Mouse (Mus musculus): ENCODE measurements around the gene Tle3. TPM values are rescaled to one million over a fixed set of nuclear protein-coding genes. Genes with fewer than 3 reads are reported as not detected.

Gene Tle3
- polyA plus RNA-seq, 1 experiment from 2014 or later: 18.7 TPM

DNA sequence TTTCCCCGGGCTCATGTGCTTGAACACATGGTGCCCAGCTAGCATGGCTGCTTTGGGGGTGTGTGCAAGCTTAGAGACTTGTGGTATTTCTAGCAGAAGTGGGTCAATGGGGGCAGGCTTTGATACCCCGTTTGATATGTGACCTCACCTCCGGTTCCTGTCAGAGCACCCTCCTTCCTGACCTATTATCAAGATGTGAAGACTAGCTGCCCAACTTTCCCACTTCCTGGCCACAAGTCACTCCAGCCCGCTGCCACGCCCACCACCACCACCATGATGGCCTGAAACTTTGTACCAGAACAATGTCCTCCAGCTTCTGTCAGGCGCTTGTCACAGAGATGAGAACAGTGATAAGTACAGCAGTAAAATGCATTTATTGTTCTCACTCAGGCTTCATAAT, 54.9 kb downstream of the Tle3 start:
- WGBS: 94% methylated on average over 6 of the region's 6 CpGs
- no peak for ATAC-seq (ENCODE audit: low read depth)
- peaks cover 2% of the 10 kb centered on the region; the same call in 1 of the 2 replicates for H3K27me3 ChIP-seq (ENCODE audit: control insufficient read depth, insufficient read depth, low read length)
- H3K27ac ChIP-seq (ENCODE audit: low read depth, low read length): no peak overlapping the region
- no peak overlapping the region for H3K4me3 ChIP-seq (ENCODE audit: low read depth, low read length)
- no peaks in the 10 kb centered on the region for H3K36me3 ChIP-seq (ENCODE audit: control insufficient read depth, insufficient read depth, low read length)
- no peaks in the 10 kb centered on the region for H3K9me3 ChIP-seq (ENCODE audit: control insufficient read depth, low read length)
- no peak overlapping the region for H3K4me2 ChIP-seq (ENCODE audit: low read depth, low read length)
- no peaks in the 10 kb centered on the region for H3K4me1 ChIP-seq (ENCODE audit: control insufficient read depth, insufficient read depth, low read length)
- H3K9ac ChIP-seq (replicated peaks; ENCODE audit: low read depth, low read length): no peak overlapping the region

DNA sequence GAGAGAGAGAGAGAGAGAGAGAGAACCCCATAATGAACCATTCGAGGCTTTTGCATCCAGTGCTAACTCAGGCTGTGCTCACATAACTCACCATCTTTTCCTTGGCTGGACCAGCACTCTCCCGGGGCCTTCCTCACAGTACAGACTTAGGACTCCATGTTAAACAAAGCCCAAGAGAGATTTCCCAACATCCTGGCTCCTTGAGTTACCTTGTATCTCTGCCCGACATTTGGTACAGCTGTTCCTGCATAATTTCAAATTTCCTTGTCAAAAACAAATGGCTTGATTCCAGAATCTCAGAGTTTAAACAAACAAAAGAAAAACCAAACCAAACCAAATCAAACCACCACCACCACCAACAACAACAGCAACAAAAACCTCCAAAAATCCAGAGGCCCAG, 55.7 kb downstream of the Tle3 start:
- 79% methylated on average over 3 of the region's 3 CpGs for WGBS
- no peak for ATAC-seq (ENCODE audit: low read depth)

DNA sequence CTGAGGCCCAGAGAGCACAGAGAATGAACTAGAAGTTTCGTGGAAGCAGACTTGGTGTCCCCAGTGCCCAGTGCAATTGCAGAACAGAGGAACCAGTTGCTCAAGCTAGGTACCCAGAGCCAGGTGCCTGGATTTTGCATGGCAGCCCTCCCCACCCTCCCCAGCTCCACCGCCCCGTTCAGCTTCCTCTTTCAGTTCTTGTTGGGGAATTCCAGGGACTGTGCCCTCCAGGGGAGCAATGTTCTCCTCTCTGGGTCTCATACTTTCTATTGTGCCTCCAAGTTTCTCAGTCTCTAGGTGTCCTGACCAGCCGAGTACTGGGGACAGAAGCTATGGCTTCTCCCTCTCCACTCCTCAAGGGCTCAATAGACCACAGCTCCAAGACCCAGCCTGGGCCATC, 59.7 kb downstream of the Tle3 start:
- Histone ChIP-seq H3K4me3 (ENCODE audit: low read depth, low read length) (no peak overlapping the region), H3K4me2 (ENCODE audit: low read depth, low read length) (no peak overlapping the region), H3K9ac (replicated peaks; ENCODE audit: low read depth, low read length) (no peak overlapping the region), H3K4me1 (ENCODE audit: control insufficient read depth, insufficient read depth, low read length) (peaks cover 8% of the 10 kb centered on the region; the same call in 1 of the 2 replicates), H3K27me3 (ENCODE audit: control insufficient read depth, insufficient read depth, low read length) (peaks cover 3% of the 10 kb centered on the region; the same call in 1 of the 2 replicates), H3K9me3 (ENCODE audit: control insufficient read depth, low read length) (no peaks in the 10 kb centered on the region), H3K27ac (ENCODE audit: low read depth, low read length) (no peak overlapping the region), H3K36me3 (ENCODE audit: control insufficient read depth, insufficient read depth, low read length) (no peaks in the 10 kb centered on the region)
- 92% methylated on average over 4 of the region's 4 CpGs for WGBS
- ATAC-seq (ENCODE audit: low read depth): no peak

More for the DNA sequence above, 55.7 kb downstream of the Tle3 start:
- H3K9me3 ChIP-seq (ENCODE audit: control insufficient read depth, low read length): no peaks in the 10 kb centered on the region
- no peak overlapping the region for H3K9ac ChIP-seq (replicated peaks; ENCODE audit: low read depth, low read length)
- H3K4me1 ChIP-seq (ENCODE audit: control insufficient read depth, insufficient read depth, low read length): no peaks in the 10 kb centered on the region
- H3K4me2 ChIP-seq (ENCODE audit: low read depth, low read length): no peak overlapping the region
- H3K4me3 ChIP-seq (ENCODE audit: low read depth, low read length): no peak overlapping the region
- no peak overlapping the region for H3K27ac ChIP-seq (ENCODE audit: low read depth, low read length)
- H3K27me3 ChIP-seq (ENCODE audit: control insufficient read depth, insufficient read depth, low read length): peaks cover 3% of the 10 kb centered on the region; the same call in 1 of the 2 replicates
- H3K36me3 ChIP-seq (ENCODE audit: control insufficient read depth, insufficient read depth, low read length): no peaks in the 10 kb centered on the region

DNA sequence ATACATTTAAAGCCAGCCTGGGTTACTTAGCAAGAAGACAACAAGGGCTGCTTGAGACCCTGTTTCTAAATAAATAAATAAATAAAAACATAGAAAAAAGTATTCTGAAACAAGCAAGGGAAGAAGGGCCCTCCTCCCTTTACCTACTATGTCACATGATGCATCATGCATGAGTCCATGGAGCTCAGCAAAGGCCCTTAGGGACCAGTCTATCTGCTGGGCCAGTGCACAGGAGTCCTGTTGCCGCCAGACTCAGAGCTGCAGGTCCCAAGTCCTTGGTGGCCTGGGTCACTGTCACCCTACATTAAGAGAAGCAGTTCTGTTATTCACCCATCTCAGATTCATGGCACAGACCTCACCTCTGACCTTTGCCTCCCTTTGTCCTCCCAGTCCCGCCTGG, 61.0 kb downstream of the Tle3 start:
- no peak for ATAC-seq (ENCODE audit: low read depth)
- no peaks in the 10 kb centered on the region for H3K36me3 ChIP-seq (ENCODE audit: control insufficient read depth, insufficient read depth, low read length)
- H3K4me3 ChIP-seq (ENCODE audit: low read depth, low read length): no peak overlapping the region
- no peak overlapping the region for H3K9ac ChIP-seq (replicated peaks; ENCODE audit: low read depth, low read length)
- no peak overlapping the region for H3K27ac ChIP-seq (ENCODE audit: low read depth, low read length)
- H3K9me3 ChIP-seq (ENCODE audit: control insufficient read depth, low read length): no peaks in the 10 kb centered on the region
- peaks cover 3% of the 10 kb centered on the region; the same call in 1 of the 2 replicates for H3K27me3 ChIP-seq (ENCODE audit: control insufficient read depth, insufficient read depth, low read length)
- no peak overlapping the region for H3K4me2 ChIP-seq (ENCODE audit: low read depth, low read length)
- WGBS: 50% methylated on average over 2 of the region's 2 CpGs
- peaks cover 8% of the 10 kb centered on the region; the same call in 1 of the 2 replicates for H3K4me1 ChIP-seq (ENCODE audit: control insufficient read depth, insufficient read depth, low read length)

DNA sequence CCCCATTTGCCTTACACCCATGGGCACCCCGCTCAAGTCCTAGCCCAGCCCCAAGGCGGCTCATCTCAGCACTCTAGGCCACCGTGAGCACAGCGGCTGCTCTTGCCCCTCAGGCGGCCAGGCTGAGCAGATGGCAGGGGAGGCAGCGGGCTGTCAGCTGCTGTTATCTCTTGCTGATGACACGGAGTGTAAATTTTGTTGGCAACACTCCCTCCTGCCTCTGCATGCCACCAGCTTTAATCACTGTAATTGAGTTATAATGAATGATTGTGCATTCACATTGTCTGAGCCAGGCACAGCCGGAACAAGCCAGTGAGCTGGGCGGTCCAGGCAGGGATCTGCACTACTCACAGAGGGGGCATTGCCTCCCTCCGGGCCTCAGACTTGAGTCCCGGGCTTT, 61.9 kb downstream of the Tle3 start:
- no peak overlapping the region for H3K27ac ChIP-seq (ENCODE audit: low read depth, low read length)

DNA sequence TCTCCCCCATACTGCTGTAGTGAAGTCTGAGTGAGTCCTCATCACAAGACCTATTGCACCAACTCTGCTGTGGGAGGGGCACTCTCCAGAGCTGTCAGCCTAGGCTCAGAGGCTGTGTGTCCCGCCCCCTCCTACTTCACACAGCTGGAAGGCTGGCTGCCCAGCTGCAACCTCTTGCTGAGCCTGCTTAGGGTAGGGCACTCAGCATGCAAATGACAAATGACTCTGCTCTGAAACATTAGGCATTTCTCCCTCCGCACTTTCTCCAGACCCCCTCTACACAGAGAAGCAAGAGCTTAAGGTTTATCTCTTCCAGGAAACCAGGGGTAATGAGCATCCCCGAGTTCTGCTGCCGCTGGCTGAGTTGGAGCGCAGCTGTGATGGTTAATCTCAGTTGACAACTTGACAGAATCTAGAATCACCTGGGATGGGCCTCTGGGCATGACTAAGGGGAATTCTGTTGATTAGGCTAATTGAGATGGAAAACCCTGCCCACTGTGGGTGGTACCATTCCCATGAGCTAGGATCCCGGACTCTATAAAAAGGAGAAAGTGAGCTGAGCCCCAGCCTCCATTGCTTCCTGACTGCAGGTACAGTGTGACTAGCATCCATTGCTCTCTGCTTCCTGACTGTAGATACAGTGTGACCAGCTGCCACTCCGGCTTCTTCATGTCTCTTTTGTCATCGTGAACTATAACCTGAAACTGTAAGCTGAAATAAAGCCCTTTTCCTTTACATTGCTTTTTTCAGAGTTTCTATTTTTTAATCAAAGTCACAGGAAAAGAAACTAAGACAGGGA, 63.2 kb downstream of the Tle3 start:
- H3K9ac ChIP-seq (replicated peaks; ENCODE audit: low read depth, low read length): no peak overlapping the region
- no peak overlapping the region for H3K4me2 ChIP-seq (ENCODE audit: low read depth, low read length)
- H3K4me1 ChIP-seq (ENCODE audit: control insufficient read depth, insufficient read depth, low read length): peaks cover 8% of the 10 kb centered on the region; the same call in 1 of the 2 replicates
- no peaks in the 10 kb centered on the region for H3K36me3 ChIP-seq (ENCODE audit: control insufficient read depth, insufficient read depth, low read length)
- peaks cover 7% of the 10 kb centered on the region; the same call in 1 of the 2 replicates for H3K27me3 ChIP-seq (ENCODE audit: control insufficient read depth, insufficient read depth, low read length)
- H3K4me3 ChIP-seq (ENCODE audit: low read depth, low read length): no peak overlapping the region
- H3K9me3 ChIP-seq (ENCODE audit: control insufficient read depth, low read length): no peaks in the 10 kb centered on the region
- no peak overlapping the region for H3K27ac ChIP-seq (ENCODE audit: low read depth, low read length)
- WGBS: 33% methylated on average over 8 of the region's 8 CpGs
- ATAC-seq (ENCODE audit: low read depth): 0 out of 2 replicates have a peak, but pooled peaks have one; percentile 29

More for the DNA sequence above, 61.9 kb downstream of the Tle3 start:
- 15% methylated on average over 11 of the region's 11 CpGs for WGBS
- ATAC-seq (ENCODE audit: low read depth): peak; percentile 83
- Histone ChIP-seq H3K27me3 (ENCODE audit: control insufficient read depth, insufficient read depth, low read length) (peaks cover 7% of the 10 kb centered on the region; the same call in 1 of the 2 replicates), H3K4me2 (ENCODE audit: low read depth, low read length) (no peak overlapping the region), H3K4me3 (ENCODE audit: low read depth, low read length) (no peak overlapping the region), H3K4me1 (ENCODE audit: control insufficient read depth, insufficient read depth, low read length) (peaks cover 8% of the 10 kb centered on the region; the same call in 1 of the 2 replicates), H3K36me3 (ENCODE audit: control insufficient read depth, insufficient read depth, low read length) (no peaks in the 10 kb centered on the region), H3K9ac (replicated peaks; ENCODE audit: low read depth, low read length) (no peak overlapping the region), H3K9me3 (ENCODE audit: control insufficient read depth, low read length) (no peaks in the 10 kb centered on the region)

DNA sequence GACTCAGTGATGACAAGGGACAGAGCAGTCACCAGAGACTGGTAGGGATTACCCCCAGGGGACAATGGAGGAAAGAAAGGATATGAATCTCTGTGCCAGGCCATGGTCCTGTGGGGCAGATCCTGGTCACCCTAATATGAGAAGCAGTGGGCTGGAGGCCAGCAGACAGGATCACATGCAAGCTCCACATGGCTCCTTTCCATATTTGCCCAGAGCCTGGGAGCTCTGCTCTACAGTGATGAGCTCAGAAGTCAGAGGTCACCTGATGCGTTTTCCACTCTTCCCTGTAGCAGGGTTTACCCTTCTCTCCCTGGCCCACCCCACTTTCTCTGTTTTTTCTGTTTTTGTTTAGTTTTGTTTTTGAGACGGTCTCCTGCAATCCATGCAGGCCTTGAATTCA, 63.9 kb downstream of the Tle3 start:
- ATAC-seq (ENCODE audit: low read depth): no peak
- no peak overlapping the region for H3K27ac ChIP-seq (ENCODE audit: low read depth, low read length)
- no peaks in the 10 kb centered on the region for H3K9me3 ChIP-seq (ENCODE audit: control insufficient read depth, low read length)
- no peak overlapping the region for H3K9ac ChIP-seq (replicated peaks; ENCODE audit: low read depth, low read length)
- H3K4me2 ChIP-seq (ENCODE audit: low read depth, low read length): no peak overlapping the region
- 80% methylated on average over 2 of the region's 2 CpGs for WGBS
- H3K4me1 ChIP-seq (ENCODE audit: control insufficient read depth, insufficient read depth, low read length): peaks cover 10% of the 10 kb centered on the region
- H3K36me3 ChIP-seq (ENCODE audit: control insufficient read depth, insufficient read depth, low read length): no peaks in the 10 kb centered on the region
- H3K27me3 ChIP-seq (ENCODE audit: control insufficient read depth, insufficient read depth, low read length): peaks cover 7% of the 10 kb centered on the region; the same call in 1 of the 2 replicates
- no peak overlapping the region for H3K4me3 ChIP-seq (ENCODE audit: low read depth, low read length)

DNA sequence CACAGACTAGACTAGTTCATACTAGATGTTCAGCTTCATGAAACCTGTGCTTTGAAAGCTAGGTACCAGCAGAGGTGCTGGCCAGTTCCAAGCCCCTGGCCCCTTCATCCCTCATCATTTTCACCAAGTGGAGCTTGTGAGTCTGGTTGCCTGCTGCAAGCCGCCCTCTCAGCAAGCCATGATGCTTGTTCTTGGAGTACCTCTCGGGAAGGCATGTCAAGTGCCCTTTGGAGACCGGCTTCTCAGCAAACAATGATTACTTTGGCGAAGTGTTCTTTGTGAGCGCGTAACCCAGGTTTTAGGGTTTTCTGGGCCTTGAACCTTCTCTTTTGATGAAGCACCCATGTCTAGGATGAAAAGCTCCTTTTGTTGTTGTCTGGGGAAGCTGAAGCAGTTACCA, 64.6 kb downstream of the Tle3 start:
- Histone ChIP-seq H3K4me1 (ENCODE audit: control insufficient read depth, insufficient read depth, low read length) (peaks cover 12% of the 10 kb centered on the region), H3K4me3 (ENCODE audit: low read depth, low read length) (no peak overlapping the region), H3K4me2 (ENCODE audit: low read depth, low read length) (no peak overlapping the region), H3K9me3 (ENCODE audit: control insufficient read depth, low read length) (no peaks in the 10 kb centered on the region), H3K27me3 (ENCODE audit: control insufficient read depth, insufficient read depth, low read length) (peaks cover 7% of the 10 kb centered on the region; the same call in 1 of the 2 replicates), H3K9ac (replicated peaks; ENCODE audit: low read depth, low read length) (no peak overlapping the region), H3K36me3 (ENCODE audit: control insufficient read depth, insufficient read depth, low read length) (no peaks in the 10 kb centered on the region), H3K27ac (ENCODE audit: low read depth, low read length) (no peak overlapping the region)
- WGBS: 87% methylated on average over 6 of the region's 6 CpGs
- ATAC-seq (ENCODE audit: low read depth): no peak

DNA sequence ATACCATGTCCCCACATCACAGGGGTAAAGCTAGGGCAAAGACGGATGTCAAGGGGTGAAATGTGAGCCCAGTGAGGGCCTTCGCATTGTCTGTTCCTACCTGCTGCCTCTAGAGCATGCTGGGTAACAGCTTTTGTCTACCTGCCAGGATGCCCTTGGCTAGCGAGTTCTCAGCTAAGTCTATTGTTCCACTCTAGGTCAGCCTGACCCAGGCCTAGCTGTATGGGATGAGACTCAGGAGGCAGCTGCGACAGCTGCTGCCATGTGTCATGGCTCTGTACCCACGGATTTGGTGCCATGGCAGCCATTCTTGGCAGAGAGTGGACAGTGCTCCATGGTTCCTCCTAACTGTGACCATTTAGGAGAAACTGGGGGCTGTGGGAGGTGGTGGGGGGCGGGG, 66.9 kb downstream of the Tle3 start:
- Histone ChIP-seq H3K9me3 (ENCODE audit: control insufficient read depth, low read length) (no peaks in the 10 kb centered on the region), H3K27me3 (ENCODE audit: control insufficient read depth, insufficient read depth, low read length) (0 out of 2 replicates have a peak, but pooled peaks cover 4% of the 10 kb centered on the region), H3K4me3 (ENCODE audit: low read depth, low read length) (no peak overlapping the region), H3K4me2 (ENCODE audit: low read depth, low read length) (no peak overlapping the region), H3K4me1 (ENCODE audit: control insufficient read depth, insufficient read depth, low read length) (peaks cover 15% of the 10 kb centered on the region), H3K9ac (replicated peaks; ENCODE audit: low read depth, low read length) (no peak overlapping the region), H3K27ac (ENCODE audit: low read depth, low read length) (no peak overlapping the region), H3K36me3 (ENCODE audit: control insufficient read depth, insufficient read depth, low read length) (no peaks in the 10 kb centered on the region)
- WGBS: 67% methylated on average over 6 of the region's 6 CpGs
- ATAC-seq (ENCODE audit: low read depth): no peak

All from neural tube, embryonic 14.5 days (tissue).